Mouse (Mus musculus): Measurements from ENCODE around the gene Htr1d.

GRCm38 (mm10) chr4:136439106-136439505 lies 15.8 kb downstream of the Htr1d start:
- TF ChIP-seq CTCF (IDR thresholded peaks at IDR 0.05; ENCODE audit: low read depth) (no peak), EP300 (IDR thresholded peaks at IDR 0.05; ENCODE audit: low read depth) (no peak)

Data from liver, postnatal 0 days (tissue).